In the genomic region with DNA sequence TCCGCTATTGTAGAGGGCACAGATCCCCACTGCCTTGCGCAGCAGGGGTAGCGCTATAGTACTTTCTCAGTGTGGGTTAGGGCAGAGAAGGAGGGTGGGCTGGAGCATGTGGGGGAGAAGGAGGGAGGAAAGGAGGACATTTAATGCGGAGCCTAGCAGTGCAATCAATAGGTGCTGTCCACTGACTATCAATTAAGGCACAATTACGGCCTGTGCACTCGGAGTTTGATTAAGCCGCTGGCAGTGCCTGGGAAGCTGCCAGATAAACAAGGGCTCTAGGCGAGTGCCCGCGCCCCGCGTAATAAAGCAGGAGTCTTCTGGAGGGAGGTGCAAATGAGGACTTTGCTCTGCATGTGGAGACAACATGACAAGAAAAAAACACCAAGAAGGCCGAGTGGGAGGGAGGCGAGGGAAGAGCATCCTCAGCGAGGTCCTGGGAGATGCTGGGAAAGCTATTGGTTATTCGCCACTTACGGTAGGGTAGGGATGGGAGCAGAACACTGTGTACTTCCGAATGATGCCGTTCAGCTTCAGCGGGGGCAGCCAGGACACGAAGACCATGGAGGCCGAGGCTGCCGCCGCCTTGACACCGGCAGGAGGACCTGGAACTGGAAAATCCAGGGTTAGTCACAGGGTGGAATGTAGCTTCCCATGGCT, we compare ENCODE assay signal across 10 mouse cellular contexts.
A peak's percentile ranks its signal among the peaks of the same experiment; 100 is the strongest.
DNase-seq lines count a peak whose midpoint lies in the region; ATAC-seq lines count a peak whose summit lies in the region.
"Had no signal": no experiment of that assay in that cellular context is flagged by ENCODE, and none has a peak within 500 bp of the region (broad histone marks: within the 10 kb centered on the region; RNA-seq: fewer than 3 reads in every experiment).

No protein-coding gene starts in this region.

- peak; percentile 84 for ATAC-seq in forebrain, embryonic 16.5 days
- ATAC-seq: inflammation-experienced regulatory T-cells, adult 6 months; liver, embryonic 12.5 days had no signal

- no peaks in the 10 kb centered on the region for H3K9me3 ChIP-seq in forebrain, embryonic 16.5 days (ENCODE audit: control insufficient read depth, low read length)
- H3K9me3 ChIP-seq: liver, embryonic 12.5 days had no signal

- H3K27me3 ChIP-seq in forebrain, embryonic 16.5 days (replicated peaks; ENCODE audit: control insufficient read depth, insufficient read depth, low read length), result no peaks in the 10 kb centered on the region

- H3K4me3 ChIP-seq in forebrain, embryonic 16.5 days (replicated peaks; ENCODE audit: low read length), result no peak overlapping the region
- H3K4me3 ChIP-seq: liver, embryonic 12.5 days had no signal

- WGBS in forebrain, embryonic 16.5 days, result 34% methylated on average over 25 of the region's 25 CpGs

- no peak overlapping the region for H3K27ac ChIP-seq in forebrain, embryonic 16.5 days (ENCODE audit: low read length)
- H3K27ac ChIP-seq: liver, embryonic 12.5 days; macrophage had no signal

- H3K9ac ChIP-seq in forebrain, embryonic 16.5 days (replicated peaks; ENCODE audit: low read depth, low read length), result no peak overlapping the region
- H3K9ac ChIP-seq: liver, embryonic 12.5 days had no signal

- peak; percentile 10 to 22 for DNase-seq in kidney, postnatal 4 days
- DNase-seq in kidney, adult 8-10 months, result no peak
- DNase-seq in left cerebral cortex, postnatal 4 days, result peak; percentile 26
- peak; percentile 61 for DNase-seq in retina, postnatal 1 day
- DNase-seq in cerebellum, adult 11 months, result no peak
- no peak for DNase-seq in testis, postnatal 14 days (ENCODE audit: low spot score)

- no peaks in the 10 kb centered on the region for H3K36me3 ChIP-seq in forebrain, embryonic 16.5 days (ENCODE audit: control insufficient read depth, insufficient read depth)
- H3K36me3 ChIP-seq: liver, embryonic 12.5 days had no signal

- intact Hi-C loops in left cerebral cortex, postnatal 4 days (cut with DNase I), result loop anchor here (10.0 kb wide), 2 partner anchors 319 to 459 kb away; no protein-coding TSS in a partner anchor

- peak overlapping the region; percentile 42 for H3K4me2 ChIP-seq in forebrain, embryonic 16.5 days (ENCODE audit: low read length)
- H3K4me2 ChIP-seq: liver, embryonic 12.5 days had no signal

- peaks cover 7% of the 10 kb centered on the region for H3K4me1 ChIP-seq in forebrain, embryonic 16.5 days (replicated peaks; ENCODE audit: control insufficient read depth, insufficient read depth, low read length)
- H3K4me1 ChIP-seq: liver, embryonic 12.5 days had no signal

Comparison
In these comparisons a context has a peak if more than half of its experiments do, and no peak if none do; other contexts are left out.
1. DNase-seq: peak in kidney, postnatal 4 days (2 of 2), left cerebral cortex, postnatal 4 days (single experiment) and retina, postnatal 1 day (single experiment); none in kidney, adult 8-10 months (0 of 2), cerebellum, adult 11 months (single experiment) and testis, postnatal 14 days (single experiment).